Mouse (Mus musculus) kidney, embryonic 16.5 days (tissue): ENCODE results near the gene Fgfr2. TPM values are rescaled to one million over a fixed set of nuclear protein-coding genes. Genes with fewer than 3 reads are reported as not detected.

Experiments
- ATAC-seq: fragments of 200-750 bp; cut with Nextera tagmentation; 2 replicates; pipeline ENCODE4 v1.8.0; 2017; ENCODE audit warnings: moderate TSS enrichment; ENCODE audit not compliant: low FRiP score, low TSS enrichment
- H3K27ac ChIP-seq: fragments of 300-500 bp; sonication (generic); 2 replicates; pipeline ENCODE4 v1.5.1; 2014; ENCODE audit warnings: low read length
- H3K27me3 ChIP-seq: fragments of 300-500 bp; sonication (generic); 2 replicates; pipeline ENCODE4 v1.6.1; 2014; ENCODE audit warnings: low read length, control low read depth, mixed read lengths; ENCODE audit not compliant: insufficient read depth
- H3K36me3 ChIP-seq: fragments of 300-500 bp; sonication (generic); 2 replicates; pipeline ENCODE4 v1.6.1; 2014; ENCODE audit warnings: low read length, control low read depth, mixed read lengths; ENCODE audit not compliant: insufficient read depth
- H3K4me1 ChIP-seq: fragments of 300-500 bp; sonication (generic); 2 replicates; pipeline ENCODE4 v1.6.1; 2014; ENCODE audit warnings: low read length, control low read depth, mixed read lengths; ENCODE audit not compliant: insufficient read depth
- H3K4me2 ChIP-seq: fragments of 300-500 bp; sonication (generic); replicated peaks from 2 replicates; pipeline ENCODE4 v1.6.1; 2014; ENCODE audit warnings: low read depth, low read length
- H3K4me3 ChIP-seq: fragments of 300-500 bp; sonication (generic); 2 replicates; pipeline ENCODE4 v1.5.1; 2014; ENCODE audit warnings: mild to moderate bottlenecking, low read length
- H3K9ac ChIP-seq: fragments of 300-500 bp; sonication (generic); replicated peaks from 2 replicates; pipeline ENCODE4 v1.6.1; 2014; ENCODE audit warnings: low read length
- H3K9me3 ChIP-seq: fragments of 300-500 bp; sonication (generic); 2 replicates; pipeline ENCODE4 v1.6.1; 2016; ENCODE audit warnings: low read length, control low read depth
- WGBS: fragments of 180-500 bp; shearing (Covaris S2); extraction: QIAGEN DNeasy Blood & Tissue Kit; methylation state at CpG from one replicate; pipeline ENCODE4 v1.1.7; 2014; 5-methylcytosine and 5-hydroxymethylcytosine counted together
- polyA plus RNA-seq: library from polyadenylated mRNA; unstranded; fragments of >200 nt; fragmentation: Nextera tagmentation; extraction: Ambion mirVana; gene quantifications from 2 replicates; pipeline ENCODE4 v1.2.1, GENCODE M21; 2015

Gene Fgfr2
- polyA plus RNA-seq, 1 experiment from 2014 or later: 118 TPM

DNA sequence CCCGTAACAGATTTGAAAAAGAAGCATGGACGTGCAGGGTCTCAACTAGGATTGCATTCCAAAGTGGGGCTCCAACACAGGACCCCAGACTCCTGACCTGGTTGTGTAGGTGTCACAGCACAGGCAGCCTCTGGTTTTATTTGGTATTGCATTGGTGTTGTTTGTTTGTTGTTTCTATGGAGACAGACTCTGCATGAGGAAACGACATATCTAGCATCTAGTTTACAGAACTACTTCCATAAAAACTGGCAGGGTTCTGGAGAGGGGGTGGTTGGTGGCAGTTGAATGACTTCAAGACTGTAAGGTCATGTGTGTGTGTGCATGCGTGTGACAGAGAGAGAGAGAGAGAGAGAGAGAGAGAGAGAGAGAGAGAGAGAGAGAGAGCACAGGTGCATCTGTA lies 2475.1 kb downstream of the Fgfr2 start:
- Histone ChIP-seq H3K9ac (no peak overlapping the region; the same call in 1 of the 2 replicates), H3K27me3 (no peaks in the 10 kb centered on the region), H3K36me3 (no peaks in the 10 kb centered on the region), H3K4me1 (peaks cover 32% of the 10 kb centered on the region), H3K27ac (no peak overlapping the region), H3K4me2 (no peak overlapping the region; the same call in 1 of the 2 replicates), H3K9me3 (no peaks in the 10 kb centered on the region), H3K4me3 (no peak overlapping the region)
- WGBS: 68% methylated on average over 4 of the region's 4 CpGs
- ATAC-seq: no peak

DNA sequence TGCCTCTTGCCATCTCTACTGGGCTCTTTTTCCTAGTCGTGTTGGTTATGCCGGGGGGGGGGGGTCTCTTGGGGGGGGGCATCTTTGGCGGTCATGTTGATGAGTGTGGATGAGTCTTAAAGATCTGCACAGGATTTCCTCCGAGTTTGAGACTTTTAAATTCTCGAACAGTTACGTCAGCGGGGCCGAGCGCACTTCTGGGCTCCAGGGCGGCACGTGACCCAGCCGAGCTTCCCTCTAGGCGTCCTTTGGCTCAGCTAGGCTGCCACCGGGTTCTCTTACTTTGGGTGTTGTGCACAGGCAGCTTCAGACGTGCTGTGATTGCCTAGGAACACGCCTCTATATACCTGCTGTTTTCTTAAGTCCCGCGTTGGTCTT lies 2476.4 kb downstream of the Fgfr2 start:
- H3K36me3 ChIP-seq: no peaks in the 10 kb centered on the region
- peak overlapping the region; percentile 64 for H3K4me3 ChIP-seq
- H3K9ac ChIP-seq: peak overlapping the region; percentile 86
- peaks cover 30% of the 10 kb centered on the region for H3K4me1 ChIP-seq
- WGBS: under 1% methylated on average over 18 of the region's 18 CpGs
- peak overlapping the region; percentile 94 for H3K4me2 ChIP-seq
- H3K27ac ChIP-seq: peak overlapping the region; percentile 86
- no peaks in the 10 kb centered on the region for H3K27me3 ChIP-seq
- H3K9me3 ChIP-seq: no peaks in the 10 kb centered on the region
- peak; percentile 73 for ATAC-seq

GRCm38 (mm10) chr7:130645994-130646761 lies 2477.0 kb downstream of the Fgfr2 start:
- ATAC-seq: peak; percentile 91
- Histone ChIP-seq H3K4me3 (peak overlapping the region; percentile 64), H3K36me3 (no peaks in the 10 kb centered on the region), H3K4me1 (peaks cover 30% of the 10 kb centered on the region), H3K27ac (peak overlapping the region; percentile 86), H3K27me3 (no peaks in the 10 kb centered on the region), H3K9ac (peak overlapping the region; percentile 86), H3K4me2 (peak overlapping the region; percentile 94), H3K9me3 (no peaks in the 10 kb centered on the region)
- under 1% methylated on average over 53 of the region's 55 CpGs for WGBS

- H3K27ac ChIP-seq: peak overlapping the region; percentile 86
- peak overlapping the region; percentile 94 for H3K4me2 ChIP-seq
- H3K9me3 ChIP-seq: no peaks in the 10 kb centered on the region
- peak overlapping the region; percentile 86 for H3K9ac ChIP-seq
- H3K4me1 ChIP-seq: peaks cover 30% of the 10 kb centered on the region
- no peaks in the 10 kb centered on the region for H3K27me3 ChIP-seq
- ATAC-seq: peak; percentile 57
- WGBS: 5% methylated on average over 15 of the region's 15 CpGs
- no peaks in the 10 kb centered on the region for H3K36me3 ChIP-seq
- peak overlapping the region; percentile 64 for H3K4me3 ChIP-seq
Measured at GRCm38 (mm10) chr7:130645332-130645993, 2477.7 kb downstream of the Fgfr2 start.

GRCm38 (mm10) chr7:130640681-130641080 lies 2482.5 kb downstream of the Fgfr2 start:
- no peaks in the 10 kb centered on the region for H3K36me3 ChIP-seq
- H3K4me1 ChIP-seq: peaks cover 14% of the 10 kb centered on the region
- H3K9ac ChIP-seq: no peak overlapping the region
- no peaks in the 10 kb centered on the region for H3K9me3 ChIP-seq
- no peak overlapping the region for H3K27ac ChIP-seq
- 87% methylated on average over 9 of the region's 9 CpGs for WGBS
- no peak overlapping the region for H3K4me2 ChIP-seq
- no peak overlapping the region for H3K4me3 ChIP-seq
- H3K27me3 ChIP-seq: no peaks in the 10 kb centered on the region
- no peak for ATAC-seq

DNA sequence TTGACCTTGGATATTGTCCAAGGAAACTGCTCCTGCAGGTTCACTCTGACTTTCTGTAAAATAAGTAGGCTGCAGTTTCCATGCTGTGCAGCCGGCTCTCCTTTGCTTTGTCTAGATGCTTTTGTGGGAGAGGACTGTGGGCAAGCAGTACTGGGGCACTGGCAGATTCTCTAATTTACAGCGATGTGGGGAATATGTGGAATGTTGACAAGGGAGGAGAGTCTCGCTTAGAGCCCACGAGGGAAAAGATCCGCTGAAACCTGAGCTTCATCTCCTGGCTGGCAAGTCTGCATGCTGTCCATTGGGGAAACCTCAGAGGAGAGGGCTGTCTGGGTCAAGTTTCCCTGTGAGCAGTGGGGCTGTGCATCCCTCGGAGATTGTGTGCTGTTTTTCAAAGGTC lies 2485.3 kb downstream of the Fgfr2 start:
- peaks cover 14% of the 10 kb centered on the region for H3K4me1 ChIP-seq
- H3K4me3 ChIP-seq: no peak overlapping the region
- no peaks in the 10 kb centered on the region for H3K27me3 ChIP-seq
- no peaks in the 10 kb centered on the region for H3K36me3 ChIP-seq
- H3K27ac ChIP-seq: peak overlapping the region; percentile 47; the same call in 1 of the 2 replicates
- H3K9ac ChIP-seq: no peak overlapping the region
- no peaks in the 10 kb centered on the region for H3K9me3 ChIP-seq
- ATAC-seq: no peak
- H3K4me2 ChIP-seq: no peak overlapping the region
- WGBS: 12% methylated on average over 6 of the region's 6 CpGs

- Histone ChIP-seq H3K9me3 (no peaks in the 10 kb centered on the region), H3K36me3 (no peaks in the 10 kb centered on the region), H3K27me3 (no peaks in the 10 kb centered on the region), H3K9ac (no peak overlapping the region), H3K27ac (no peak overlapping the region), H3K4me1 (peaks cover 19% of the 10 kb centered on the region), H3K4me3 (no peak overlapping the region), H3K4me2 (no peak overlapping the region)
- 90% methylated on average over 4 of the region's 4 CpGs for WGBS
- ATAC-seq: no peak
Measured at GRCm38 (mm10) chr7:130636902-130637301, 2486.2 kb downstream of the Fgfr2 start.

GRCm38 (mm10) chr7:130636274-130636673 lies 2486.9 kb downstream of the Fgfr2 start:
- no peaks in the 10 kb centered on the region for H3K9me3 ChIP-seq
- H3K4me1 ChIP-seq: peaks cover 25% of the 10 kb centered on the region
- no peaks in the 10 kb centered on the region for H3K36me3 ChIP-seq
- H3K27me3 ChIP-seq: no peaks in the 10 kb centered on the region
- H3K27ac ChIP-seq: no peak overlapping the region
- 64% methylated on average over 3 of the region's 3 CpGs for WGBS
- no peak overlapping the region for H3K4me2 ChIP-seq
- H3K4me3 ChIP-seq: no peak overlapping the region
- H3K9ac ChIP-seq: no peak overlapping the region
- no peak for ATAC-seq

DNA sequence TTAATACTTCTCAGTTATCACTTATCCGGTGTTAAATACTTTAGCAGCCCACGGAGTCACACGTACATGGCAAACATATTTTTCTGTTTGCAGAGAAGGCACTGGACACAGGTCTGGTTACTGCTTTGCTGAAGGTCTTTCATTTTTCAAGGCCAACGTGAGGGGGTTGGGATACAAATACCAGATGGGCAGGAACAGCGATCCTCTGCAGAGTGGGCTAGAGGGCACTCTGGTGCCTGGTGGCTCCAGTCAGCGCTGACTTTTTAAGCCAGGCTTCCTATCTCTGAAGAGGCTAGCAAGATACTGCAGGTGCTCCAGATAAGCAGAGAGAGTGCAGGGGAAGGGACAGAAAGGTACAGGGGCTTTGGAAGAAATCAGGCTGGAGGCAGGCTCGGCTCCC lies 2487.9 kb downstream of the Fgfr2 start:
- Histone ChIP-seq H3K4me1 (peaks cover 26% of the 10 kb centered on the region), H3K9ac (no peak overlapping the region), H3K4me3 (no peak overlapping the region), H3K36me3 (no peaks in the 10 kb centered on the region), H3K27ac (no peak overlapping the region), H3K27me3 (no peaks in the 10 kb centered on the region), H3K4me2 (no peak overlapping the region), H3K9me3 (no peaks in the 10 kb centered on the region)
- no peak for ATAC-seq
- 47% methylated on average over 7 of the region's 7 CpGs for WGBS
